Mouse (Mus musculus) monocyte, adult 5-6 weeks (primary cell): ENCODE results near the gene Lefty2. TPM values are rescaled to one million over a fixed set of nuclear protein-coding genes. Genes with fewer than 3 reads are reported as not detected.
A peak's percentile ranks its signal among the peaks of the same experiment; 100 is the strongest.
"Not testable (repeated sequence)": the region's sequence is repeated elsewhere in the genome, so short reads cannot be mapped to it uniquely, and the experiment has no call there.

Experiments
- ATAC-seq: fragments of 153-309, 156-312 bp; replicated peaks from 2 replicates; pipeline ENCODE4 v1.8.0; 2017; ENCODE audit warnings: mild to moderate bottlenecking; ENCODE audit not compliant: low TSS enrichment, insufficient number of reproducible peaks, severe bottlenecking, poor library complexity, low FRiP score
- total RNA-seq: library from RNA; stranded (forward); fragments of 200-1000, 200-491, 200-594 nt; gene quantifications from 3 replicates; pipeline ENCODE4 v1.2.3, GENCODE M21; 2017

The Lefty2 gene
- total RNA-seq, 1 experiment from 2014 or later: not detected

DNA sequence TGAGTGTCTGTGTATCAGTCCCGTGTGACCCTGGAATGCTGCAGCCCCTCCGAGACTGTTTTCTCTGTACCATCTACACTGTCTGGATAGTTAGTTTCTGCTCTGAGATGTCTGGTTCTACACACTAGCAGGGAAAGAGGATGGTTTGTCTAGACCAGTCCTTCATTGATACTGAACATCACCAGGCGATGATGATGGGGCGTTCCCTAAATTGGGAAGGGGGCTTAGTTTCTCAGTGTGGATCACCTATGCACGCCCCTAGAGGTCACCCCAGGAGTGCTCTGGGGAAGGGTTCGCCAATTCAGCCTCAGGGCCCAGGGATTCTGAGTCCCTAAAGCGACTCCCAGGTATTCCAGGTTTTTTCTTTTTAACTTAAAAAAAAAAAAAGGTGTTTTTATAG is 3.7 kb upstream of the Lefty2 start:
- ATAC-seq: no peak

DNA sequence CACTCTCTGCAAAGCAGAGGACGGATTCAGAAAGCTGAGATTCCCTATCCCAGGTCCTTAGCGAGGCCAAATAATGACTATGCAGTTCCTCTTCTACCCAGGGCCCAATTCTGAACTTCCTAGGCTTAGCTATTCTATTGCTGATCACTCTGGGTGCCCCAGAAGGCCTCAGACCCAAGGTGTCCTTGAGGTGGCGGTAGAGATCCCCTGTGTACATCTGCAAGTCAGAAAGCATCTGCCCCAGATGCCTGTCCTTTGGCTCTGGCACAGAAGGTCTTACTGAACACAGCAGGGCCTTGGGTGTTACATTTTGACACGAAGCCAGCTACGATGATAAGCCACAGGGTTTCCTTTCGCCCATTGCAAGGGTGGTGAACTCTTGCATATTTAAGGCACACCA is 3.1 kb upstream of the Lefty2 start:
- peak; percentile 47 for ATAC-seq

DNA sequence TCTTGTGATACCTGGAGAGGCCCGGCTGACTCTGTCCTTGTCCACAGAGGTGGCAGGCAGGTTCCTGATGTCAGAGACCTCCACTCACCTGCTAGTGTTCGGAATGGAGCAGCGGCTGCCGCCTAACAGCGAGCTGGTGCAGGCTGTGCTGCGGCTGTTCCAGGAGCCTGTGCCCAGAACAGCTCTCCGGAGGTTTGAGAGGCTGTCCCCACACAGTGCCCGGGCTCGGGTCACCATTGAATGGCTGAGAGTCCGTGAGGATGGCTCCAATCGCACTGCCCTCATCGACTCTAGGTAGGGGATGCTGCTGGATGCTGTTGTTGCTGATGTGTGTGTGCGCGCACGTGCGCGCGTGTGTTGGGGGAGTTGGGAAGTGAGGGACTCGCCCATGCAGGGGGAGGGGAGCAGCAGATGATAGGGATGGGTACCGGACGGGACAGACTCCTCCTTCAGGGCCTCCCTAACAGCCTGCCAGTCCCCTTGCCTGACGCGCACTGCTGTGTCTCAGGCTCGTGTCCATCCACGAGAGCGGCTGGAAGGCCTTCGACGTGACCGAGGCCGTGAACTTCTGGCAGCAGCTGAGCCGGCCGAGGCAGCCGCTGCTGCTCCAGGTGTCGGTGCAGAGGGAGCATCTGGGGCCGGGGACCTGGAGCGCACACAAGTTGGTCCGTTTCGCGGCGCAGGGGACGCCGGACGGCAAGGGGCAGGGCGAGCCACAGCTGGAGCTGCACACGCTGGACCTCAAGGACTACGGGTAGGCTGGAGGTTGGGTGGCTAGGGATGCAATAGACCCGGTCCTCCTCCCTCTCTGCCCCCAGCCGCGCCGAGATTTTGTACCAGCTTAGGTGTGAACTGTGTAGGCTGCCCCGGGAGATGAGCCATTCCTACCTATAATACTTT is 1.4 kb downstream of the Lefty2 start:
- ATAC-seq: not testable (repeated sequence)

DNA sequence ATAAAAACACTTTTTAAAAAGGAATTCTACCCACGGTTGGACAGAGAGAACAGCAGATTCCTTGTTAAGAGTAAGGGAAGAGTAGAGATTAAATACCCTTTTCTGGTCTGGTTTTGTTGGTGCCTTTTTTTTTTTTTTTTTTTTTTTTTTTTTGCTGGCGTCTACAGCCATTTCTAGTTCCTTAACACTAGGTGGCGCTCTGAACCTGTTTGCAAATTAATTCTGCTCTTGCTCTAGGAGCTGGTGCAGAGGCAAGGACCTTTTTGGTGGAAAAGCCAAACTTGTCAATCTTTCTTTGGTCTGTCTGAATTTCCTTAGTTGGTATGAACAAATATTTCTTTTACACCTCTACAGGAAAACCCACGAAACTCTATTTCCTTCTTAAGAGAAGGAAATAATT is 8.2 kb downstream of the Lefty2 start:
- ATAC-seq: no peak

GRCm38 (mm10) chr1:180902915-180903314 is 10.0 kb downstream of the Lefty2 start:
- ATAC-seq: no peak

- ATAC-seq: no peak
Observed at GRCm38 (mm10) chr1:180903666-180904038, 10.7 kb downstream of the Lefty2 start.

GRCm38 (mm10) chr1:180904039-180904814 is 11.3 kb downstream of the Lefty2 start, which contains the start of gene Pycr2:
Pycr2 (plus strand) TSS chr1:180904293.
- peak; percentile 95 for ATAC-seq

- ATAC-seq: peak; percentile 34
Observed at GRCm38 (mm10) chr1:180904815-180905080, 11.8 kb downstream of the Lefty2 start.

DNA sequence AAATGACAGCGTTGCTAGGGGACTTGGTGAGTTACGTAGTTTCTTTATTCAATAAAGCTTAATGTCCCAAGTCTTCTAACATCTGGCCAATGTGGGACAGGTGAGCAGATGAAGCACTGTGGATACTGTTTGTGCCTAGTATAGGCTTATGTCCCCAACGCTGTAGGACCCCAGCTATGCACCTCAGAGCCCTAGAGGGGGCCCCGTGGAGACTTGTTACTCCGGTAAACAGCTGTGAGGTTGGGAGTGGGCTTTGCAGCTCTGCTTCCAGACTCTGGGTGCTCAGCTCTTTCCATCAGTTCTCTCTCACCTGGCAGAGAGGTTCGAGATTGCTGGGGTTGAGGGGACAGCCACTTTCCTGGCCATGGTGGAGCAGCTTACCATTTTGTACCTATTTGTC is 12.4 kb downstream of the Lefty2 start:
- ATAC-seq: no peak

GRCm38 (mm10) chr1:180905876-180906275 is 13.0 kb downstream of the Lefty2 start:
- no peak for ATAC-seq

DNA sequence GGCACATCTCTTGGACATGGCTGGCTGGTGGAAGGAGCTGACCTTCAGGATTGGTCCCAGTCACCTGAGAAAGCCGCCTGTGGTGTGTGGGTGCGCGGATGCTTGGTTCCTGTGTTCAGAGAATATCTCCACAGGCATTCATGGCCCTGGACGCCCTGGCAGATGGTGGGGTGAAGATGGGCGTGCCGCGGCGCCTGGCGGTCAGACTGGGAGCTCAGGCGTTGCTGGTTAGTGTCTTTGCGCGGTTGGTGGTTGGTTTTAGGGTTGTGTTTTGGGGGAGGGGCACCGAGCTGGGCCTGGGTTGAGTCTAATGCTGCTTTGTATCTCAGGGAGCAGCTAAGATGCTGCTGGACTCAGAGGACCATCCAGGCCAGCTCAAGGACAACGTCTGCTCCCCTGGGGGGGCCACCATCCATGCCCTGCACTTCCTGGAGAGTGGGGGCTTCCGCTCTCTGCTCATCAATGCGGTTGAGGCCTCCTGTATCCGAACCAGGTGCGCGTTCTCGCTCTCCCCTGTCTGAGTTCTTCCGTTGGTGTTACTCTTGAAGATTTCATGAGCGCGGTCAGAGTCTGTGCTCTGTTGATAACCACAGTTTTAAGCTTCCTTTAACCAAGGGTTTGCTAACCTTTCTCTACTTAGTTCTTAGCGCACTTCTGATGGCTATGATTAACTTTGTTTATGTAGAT is 13.7 kb downstream of the Lefty2 start:
- no peak for ATAC-seq

GRCm38 (mm10) chr1:180911138-180911537 is 18.2 kb downstream of the Lefty2 start:
- no peak for ATAC-seq

- no peak; the same call in 1 of the 2 replicates for ATAC-seq
Observed at GRCm38 (mm10) chr1:180911653-180912287, 18.9 kb downstream of the Lefty2 start.

DNA sequence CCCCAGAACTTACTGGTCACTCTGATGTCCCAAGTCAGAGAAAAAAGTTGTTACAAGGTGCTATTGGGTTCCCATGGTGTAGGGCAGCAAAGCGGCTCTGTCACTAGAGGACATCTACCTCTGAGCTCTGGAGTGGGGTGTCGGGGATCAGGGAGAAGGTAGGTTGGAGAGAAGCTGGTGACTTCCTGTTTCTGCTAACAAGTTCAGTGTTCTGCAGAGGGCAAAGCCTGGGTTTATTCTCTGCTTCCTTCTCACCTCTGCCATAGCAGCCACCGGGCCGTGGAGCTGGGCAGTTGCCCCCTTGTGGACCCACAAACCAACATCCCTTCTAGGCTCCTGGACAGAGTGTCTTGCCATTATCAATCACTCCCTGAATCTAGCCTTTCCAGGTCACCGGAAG is 19.9 kb downstream of the Lefty2 start:
- ATAC-seq: no peak

DNA sequence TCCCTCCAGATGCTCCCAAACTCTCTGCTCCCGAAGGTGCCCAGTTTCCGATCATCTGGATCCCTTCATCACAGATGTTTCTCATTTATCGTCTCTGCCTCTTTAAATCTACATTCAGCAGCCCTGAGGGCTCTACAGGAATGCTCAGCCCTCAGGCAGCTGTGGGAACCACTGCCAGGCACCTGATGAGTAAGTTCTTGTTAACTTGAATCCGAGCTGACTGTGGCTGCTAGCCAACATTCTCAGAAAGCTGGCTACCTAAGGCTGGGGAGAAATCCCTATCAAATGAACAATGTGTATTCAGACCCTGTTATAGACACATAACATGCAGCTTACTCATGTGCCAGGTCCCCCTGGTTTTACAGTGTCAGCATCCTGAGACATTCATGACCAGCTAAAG is 20.9 kb downstream of the Lefty2 start:
- no peak for ATAC-seq

DNA sequence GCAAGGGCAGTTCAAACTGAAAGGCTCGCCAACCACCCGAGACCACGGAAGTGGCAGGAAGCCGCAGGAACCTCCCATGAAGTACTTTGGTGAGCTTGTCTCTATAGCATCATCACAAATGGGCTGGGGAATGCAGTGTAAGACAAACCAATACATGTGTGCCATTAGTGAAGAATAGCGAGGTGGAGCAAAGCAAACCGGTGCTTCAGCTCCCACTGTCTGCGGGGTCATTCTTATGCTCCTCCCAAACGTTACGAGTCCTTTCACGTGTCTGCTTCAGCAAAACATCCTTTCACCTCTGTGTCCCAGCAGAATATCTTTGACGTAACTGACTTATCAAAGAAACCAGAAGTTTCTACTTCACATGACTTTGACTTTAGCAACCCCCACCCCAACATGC is 23.5 kb downstream of the Lefty2 start:
- ATAC-seq: no peak

- no peak for ATAC-seq
Observed at GRCm38 (mm10) chr1:180917053-180917452, 24.1 kb downstream of the Lefty2 start.

GRCm38 (mm10) chr1:180919686-180920085 is 26.8 kb downstream of the Lefty2 start:
- no peak for ATAC-seq
